Mouse (Mus musculus) liver, postnatal 0 days (tissue): ENCODE measurements around the gene Tmc8.

Experiments used
- CTCF ChIP-seq: sonication (generic); IDR thresholded peaks from 2 replicates; pipeline ENCODE4 v1.5.1; 2016; ENCODE audit warnings: antibody characterized with exemption, low read depth
- EP300 ChIP-seq: IDR thresholded peaks from 2 replicates; pipeline ENCODE4 v1.6.1; 2016; ENCODE audit warnings: antibody characterized with exemption, low read depth, mild to moderate bottlenecking

DNA sequence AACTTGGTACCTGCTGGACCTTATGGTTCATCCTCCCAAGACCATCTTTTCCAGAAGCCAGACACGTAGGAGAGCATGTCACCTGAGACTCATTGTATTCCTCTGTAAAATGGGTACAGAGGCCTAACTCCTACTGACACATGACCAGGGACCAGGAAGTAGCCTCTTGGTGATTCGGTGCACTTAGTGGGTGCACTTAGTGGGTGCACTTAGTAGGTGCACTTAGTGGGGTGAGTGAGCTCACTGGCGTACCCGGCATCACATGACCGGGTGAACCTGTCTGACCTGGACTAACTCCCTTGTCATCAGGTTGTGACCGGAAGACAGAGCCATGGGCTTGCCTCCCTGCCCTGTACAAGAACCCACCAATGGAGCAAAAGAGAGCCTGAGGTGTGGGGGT lies 24.9 kb downstream of the Tmc8 start:
- TF ChIP-seq EP300 (no peak), CTCF (no peak)
